Mouse (Mus musculus) thymus, postnatal 10 days (tissue): ENCODE results near the gene Gm45837.

Source experiments
- DNase-seq, 2 experiments: peaks; one replicate each; pipeline ENCODE4 v3.0.0; 2021; ENCODE audit warnings: low spot score in 2 of 2

Gm45837 gene

DNA sequence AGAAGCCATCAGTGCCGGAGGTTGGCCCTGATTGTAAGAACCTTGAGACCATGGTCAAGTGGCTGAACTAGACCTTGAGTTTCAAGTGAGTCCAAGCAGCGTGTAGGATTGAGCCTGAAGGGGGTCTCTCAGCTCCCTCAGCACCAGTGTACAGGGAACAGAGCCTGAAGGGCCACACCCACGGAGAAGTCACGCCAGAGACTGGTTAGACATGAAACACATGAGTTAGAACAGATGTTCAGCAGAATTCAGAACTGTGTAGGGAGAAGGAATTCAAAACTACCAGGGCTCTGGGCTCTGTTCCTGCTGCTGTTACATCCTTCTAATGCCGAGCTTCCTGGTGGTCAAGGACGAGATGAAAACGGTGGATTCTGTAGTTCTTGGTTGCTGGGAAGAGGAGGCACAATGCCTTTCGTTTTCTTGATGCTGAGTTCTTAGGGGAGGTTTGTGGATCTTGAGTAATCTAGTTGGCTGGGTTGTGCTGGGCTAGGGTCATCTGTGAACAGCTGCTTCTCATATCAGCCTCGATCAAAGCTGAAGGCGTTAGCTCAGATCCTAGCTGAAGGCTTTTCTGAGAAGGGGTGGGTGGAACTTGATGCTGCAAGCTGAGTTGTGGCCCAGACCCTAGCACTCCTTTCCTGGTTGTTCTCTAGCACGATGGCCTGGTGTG is at the start of gene Gm45837:
Gene Gm45837, plus strand, starts transcription at position 620 of the 670 bp plus-strand sequence.
- no peak for DNase-seq

DNA sequence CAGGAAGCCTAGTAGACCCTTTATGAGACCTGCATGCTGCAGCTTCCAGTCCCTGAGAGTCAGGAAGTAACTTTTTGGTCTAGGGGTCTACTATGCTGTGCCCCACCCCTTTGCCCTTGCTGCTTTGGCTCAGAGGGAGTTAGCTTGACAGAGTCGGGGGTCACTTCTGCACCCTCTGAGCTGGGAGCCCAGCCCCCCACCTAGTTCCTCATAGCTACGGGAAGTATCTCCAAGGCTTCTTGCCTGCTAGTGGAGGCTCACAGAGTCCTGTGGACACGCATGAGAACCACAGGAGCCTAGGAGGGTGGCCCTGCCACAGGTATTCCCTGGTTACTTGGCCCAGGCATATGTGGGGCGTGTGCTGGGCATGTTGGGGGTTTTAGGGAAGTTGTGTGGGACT is 49.7 kb upstream of the Gm45837 start:
- DNase-seq, result no peak

DNA sequence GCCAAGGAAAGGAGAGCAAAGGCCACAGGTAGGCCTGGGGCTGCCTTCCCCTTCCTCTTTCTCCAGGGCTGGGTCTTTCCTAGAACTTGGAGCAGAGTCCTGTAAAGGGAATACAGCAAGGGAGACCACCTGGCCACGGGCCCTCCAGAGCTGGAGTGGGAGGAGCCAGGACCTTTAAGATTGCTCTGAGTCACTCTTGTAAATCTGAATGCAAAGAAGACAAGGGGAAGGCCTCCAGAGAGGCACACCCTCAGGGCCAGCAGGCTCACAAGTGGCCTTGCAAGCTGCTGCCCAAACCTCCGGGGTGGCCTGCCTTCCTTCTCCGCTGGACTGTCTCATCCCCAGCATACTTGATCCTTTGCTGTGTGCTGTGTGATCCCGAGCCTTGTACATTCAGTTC is 48.9 kb upstream of the Gm45837 start:
- no peak for DNase-seq

DNA sequence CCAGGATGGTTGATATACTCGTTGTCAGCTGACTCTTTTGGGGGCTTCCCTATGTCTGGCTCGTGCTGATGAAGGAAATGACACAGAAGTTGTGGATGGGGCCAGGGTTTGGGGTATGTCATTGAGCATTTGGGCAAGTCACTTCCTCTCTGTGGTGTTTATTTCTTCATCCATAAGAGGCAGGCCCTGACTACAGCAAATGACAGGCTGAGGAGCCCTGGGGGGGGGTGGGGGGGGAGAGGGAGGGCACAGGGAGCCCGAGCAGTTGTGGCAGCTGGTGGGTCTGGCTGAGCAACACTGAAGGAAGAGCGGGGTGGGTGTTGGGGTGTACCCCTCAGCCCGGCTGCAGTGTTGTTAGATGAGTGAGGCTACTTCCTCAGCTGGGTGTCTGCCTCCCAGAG is 47.9 kb upstream of the Gm45837 start:
- DNase-seq, result peak; percentile 30 to 44

DNA sequence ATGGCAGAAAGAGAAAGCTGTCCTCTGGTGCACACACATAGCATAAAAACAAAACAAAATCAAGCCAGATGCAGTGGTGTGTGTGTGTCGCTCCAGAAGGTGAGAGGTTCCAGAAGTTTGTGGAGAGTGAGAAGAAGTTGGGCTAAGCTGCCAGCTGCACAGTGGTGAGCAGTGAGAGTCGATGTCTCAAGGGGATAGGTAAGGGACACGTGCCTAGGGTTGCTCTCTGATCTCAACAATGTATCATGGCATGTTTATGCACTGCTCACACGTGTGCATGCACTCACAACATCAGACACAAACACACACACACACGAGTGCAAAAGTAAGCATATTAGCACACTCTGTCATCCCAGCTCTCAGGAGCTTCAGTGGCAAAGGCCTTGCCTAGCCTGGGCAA is 46.8 kb upstream of the Gm45837 start:
- no peak for DNase-seq

DNA sequence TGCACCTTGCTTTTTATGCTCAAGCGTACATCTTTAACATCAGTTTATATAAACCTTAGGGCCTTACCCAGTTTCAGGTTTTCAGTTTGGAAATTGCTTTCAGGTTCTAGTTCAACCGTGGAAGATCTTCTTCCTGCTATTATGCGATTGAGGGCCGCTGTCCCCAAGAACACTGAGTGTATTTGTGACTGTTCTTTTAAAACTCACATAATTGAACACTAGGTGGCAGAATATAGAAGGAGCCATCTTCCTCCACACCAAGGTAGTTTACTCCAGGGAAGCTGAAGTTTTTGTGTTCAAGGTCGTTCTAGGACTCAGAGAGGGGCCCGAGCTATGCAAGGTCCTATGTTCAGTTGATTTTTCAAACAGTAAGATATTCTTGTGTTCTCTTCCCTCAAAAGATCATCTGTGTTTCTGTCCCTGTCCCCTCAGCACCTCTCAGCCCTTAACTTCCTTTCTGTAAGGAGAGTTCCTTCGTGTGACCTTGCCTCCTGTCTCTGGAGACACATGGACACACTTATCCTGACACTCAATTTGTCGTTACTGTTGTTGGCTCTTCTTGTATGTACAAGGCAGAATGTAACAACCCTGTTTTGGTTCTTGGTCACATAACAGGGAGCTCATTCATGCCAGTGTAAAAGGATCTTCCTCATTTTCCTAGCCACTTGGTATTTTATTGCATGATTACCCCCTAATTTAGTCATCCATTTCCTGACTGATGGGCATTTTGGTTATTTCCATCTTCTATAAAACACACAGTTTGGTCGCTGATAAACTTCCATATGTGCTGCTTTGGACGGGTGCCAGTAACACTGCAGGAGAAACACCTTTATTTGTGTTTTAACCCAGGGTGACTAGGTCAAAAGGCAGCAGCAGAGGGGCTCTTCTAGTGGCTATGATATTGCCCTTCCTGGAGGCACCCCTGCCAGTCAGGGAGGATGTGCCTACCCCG is 42.5 kb upstream of the Gm45837 start:
- DNase-seq, result no peak

- no peak for DNase-seq
Measured at GRCm38 (mm10) chr7:101369666-101370065, 41.0 kb upstream of the Gm45837 start.

DNA sequence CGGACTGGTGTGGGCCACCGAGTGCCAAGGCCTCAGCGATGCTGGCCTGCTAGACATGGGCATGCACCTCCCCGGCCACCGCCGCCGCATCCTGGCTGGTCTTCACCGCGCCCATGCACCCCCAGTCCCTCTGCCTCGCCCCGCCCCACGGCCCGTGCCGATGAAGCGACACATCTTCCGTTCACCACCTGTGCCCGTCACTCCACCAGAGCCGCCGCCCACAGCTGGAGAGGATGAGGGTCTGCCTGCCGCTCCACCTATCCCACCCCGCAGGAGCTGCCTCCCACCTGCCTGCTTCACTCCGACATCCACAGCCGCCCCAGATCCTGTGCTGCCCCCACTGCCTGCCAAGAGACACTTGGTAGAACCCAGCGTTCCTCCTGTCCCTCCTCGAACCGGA is 37.6 kb upstream of the Gm45837 start:
- no peak for DNase-seq

DNA sequence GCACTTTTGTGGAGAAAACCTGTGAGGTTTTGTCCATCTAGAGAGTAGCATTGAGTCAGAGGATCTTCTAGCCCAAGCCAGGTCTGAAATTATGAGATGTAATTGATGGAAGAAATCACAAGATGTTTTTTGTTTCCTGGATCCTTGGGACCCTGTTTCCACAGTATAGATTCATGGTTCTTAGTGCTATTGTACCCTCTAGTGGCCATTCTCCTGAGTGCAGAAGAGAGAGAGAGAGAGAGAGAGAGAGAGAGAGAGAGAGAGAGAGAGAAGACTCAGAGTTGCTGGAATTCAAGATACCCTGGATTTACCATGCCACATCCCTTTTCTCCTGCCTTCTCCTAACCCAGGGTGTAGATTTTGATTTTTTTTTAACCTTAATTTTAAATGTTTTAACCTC is 36.5 kb upstream of the Gm45837 start:
- DNase-seq, result peak in 1 of 2 experiments; percentile 56

DNA sequence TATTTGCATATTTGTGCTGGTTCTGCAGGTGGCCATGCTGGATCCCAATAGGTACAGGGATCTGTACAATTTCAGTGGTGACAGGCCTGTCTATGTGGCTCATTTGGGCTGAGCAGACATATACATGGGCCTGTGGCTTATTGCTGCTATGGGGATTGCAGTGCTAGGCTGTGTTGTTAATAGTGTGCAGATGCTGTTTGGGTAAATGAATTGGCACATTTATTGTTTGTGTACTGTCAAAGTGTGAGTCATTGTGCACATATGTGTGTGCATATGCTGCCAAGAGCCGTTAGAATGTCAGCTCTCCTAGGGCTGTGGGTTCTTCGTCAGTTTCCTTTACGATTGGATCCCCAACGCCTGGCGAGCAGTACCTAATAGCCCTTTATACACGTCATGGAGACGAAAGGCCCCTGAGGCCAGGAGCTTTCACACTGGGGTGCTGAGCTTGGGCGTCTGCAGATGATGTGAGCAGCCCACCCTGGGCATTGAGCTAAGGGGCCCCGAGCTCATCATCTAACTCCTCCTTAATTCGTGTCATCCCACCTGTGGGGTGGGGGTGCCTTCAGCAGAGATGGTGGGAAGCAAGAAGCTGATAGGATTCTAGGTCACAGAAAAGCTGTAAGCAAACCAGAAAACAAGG is 33.9 kb upstream of the Gm45837 start:
- no peak for DNase-seq

GRCm38 (mm10) chr7:101377741-101378262 is 32.9 kb upstream of the Gm45837 start:
- peak; percentile 81 to 82 for DNase-seq

DNA sequence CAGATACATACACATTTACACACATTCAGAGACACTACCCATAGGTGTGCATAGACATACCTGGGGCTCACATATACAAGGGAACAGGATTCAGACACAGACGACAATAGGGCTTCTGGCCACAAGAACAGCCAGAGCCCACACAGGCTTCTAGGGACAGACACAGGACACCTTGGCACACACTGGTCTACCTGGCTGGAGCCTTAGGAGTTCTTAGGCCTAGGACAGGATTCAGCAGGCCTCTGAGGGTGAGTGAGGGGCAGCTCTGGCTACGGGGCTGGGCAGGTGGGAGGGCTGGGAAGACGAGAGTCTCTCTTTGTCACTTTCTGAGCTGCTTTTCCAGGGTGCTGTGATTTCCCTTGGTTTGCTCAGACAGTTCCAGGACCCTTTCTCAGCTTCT is 32.4 kb upstream of the Gm45837 start:
- peak; percentile 18 for DNase-seq

GRCm38 (mm10) chr7:101378796-101379465 is 31.8 kb upstream of the Gm45837 start:
- DNase-seq, result no peak

GRCm38 (mm10) chr7:101379732-101380131 is 31.0 kb upstream of the Gm45837 start:
- no peak for DNase-seq

DNA sequence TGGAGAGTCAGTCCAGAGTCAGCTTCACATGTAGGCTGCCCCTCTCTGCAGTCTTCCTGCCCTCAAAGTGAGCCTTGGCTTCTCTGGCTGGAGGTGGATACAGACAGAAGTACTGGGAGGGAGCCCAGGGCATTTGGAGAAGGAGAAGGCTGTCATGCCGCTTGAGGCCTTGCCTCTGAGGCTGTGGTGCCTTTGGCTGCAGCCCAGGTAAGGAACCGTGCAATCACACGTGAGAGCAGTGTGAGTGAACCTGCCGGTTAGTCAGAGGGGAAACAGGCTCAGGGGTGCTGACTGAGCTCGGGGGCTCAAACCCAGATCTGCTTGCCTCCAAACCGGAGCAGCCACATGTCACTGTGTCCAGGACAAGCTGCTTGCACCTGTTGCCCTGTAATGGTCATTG is 29.2 kb upstream of the Gm45837 start:
- no peak for DNase-seq

DNA sequence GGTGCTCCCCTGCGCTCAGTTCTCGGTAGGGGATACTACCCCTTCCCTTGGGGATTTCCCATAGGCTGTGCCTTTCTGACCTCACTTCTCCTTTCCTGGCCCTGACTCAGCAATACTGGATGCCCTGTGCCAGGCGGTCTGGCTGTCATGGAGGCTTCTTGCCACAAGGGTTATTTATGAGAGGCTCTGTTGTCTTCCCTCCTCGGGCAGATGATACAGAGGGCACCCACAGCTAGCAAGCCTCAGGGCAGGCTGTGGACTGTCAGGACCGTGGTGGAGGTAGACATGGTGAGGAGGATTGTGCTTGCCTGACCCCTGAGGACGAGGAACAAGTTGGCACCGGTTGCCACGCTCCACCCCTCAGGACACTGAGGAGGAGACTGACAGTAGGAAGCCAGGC is 28.3 kb upstream of the Gm45837 start:
- DNase-seq, result no peak

DNA sequence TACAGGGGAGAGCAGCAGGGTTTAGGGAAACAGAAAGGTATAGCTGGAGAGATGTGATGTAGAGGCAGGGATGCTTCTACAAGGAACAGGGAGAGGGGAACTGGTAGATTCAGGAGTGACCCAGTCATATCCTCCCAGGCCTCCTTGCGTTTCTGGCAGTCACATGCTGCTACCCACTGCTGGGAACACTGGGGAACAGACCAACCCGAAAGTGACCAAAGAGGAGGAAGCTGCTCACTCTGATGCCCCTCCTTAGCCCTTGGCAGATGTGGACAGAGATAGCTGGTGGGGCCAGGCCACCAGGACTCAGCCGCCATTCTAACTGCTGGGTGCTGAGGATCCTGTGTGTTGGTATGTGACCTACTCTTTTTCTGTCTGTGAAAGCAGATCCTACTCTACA is 26.9 kb upstream of the Gm45837 start:
- no peak for DNase-seq

DNA sequence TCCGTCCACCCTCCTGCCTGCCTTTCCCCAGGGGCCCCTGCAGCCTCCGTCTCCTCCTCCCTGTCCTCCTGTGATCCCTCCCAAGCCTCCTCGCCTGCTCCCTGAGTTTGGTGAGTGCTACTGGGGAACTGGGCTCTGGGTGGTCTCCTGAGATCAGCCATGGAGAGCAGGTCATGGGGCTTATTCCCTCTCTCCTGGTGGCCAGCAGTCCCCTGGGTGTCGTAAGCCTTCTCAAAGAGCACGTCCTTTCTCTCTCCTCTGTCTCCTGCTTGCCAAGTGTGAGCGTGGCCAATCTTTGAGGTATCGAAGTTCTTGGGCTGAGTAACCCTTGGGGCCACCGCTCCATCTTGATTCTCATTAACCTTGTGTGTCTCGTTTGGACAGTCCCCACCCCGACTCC is 25.8 kb upstream of the Gm45837 start:
- no peak for DNase-seq

- no peak for DNase-seq
Measured at GRCm38 (mm10) chr7:101385331-101385733, 25.4 kb upstream of the Gm45837 start.

DNA sequence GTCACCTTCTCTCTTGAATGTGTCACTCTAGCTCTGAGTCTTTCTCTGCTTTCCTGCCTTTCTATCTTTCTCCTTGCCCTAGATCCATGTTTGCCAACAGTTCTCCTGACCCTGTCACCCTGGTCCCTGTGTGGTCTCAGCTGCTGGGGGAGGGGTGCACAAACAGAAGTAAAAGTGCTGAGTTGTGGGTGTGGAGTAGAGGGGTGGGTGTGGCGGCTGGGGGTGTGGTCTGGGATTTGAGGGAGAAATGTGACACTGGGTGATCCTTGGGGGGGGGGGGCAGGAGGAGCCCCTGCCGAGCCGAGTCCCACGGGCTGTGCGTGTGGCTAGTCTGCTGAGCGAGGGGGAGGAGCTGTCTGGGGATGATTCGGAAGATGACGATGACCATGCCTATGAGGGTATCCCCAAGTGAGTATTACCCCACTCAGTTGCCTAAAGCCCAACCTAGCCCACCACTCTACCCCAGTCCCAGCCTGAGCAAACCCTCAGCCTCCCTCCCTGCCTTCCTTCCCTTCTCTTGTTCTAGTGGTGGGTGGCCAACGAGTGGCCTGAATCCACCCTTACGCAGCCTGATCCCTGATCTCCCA is 24.7 kb upstream of the Gm45837 start:
- no peak for DNase-seq

GRCm38 (mm10) chr7:101389256-101389655 is 21.4 kb upstream of the Gm45837 start:
- no peak for DNase-seq
